ENCODE assay signal across 17 mouse cellular contexts in genomic region chr8:15311509-15311908, GRCm38 (mm10).
A peak's percentile ranks its signal among the peaks of the same experiment; 100 is the strongest.
DNase-seq lines count a peak whose midpoint lies in the region; ATAC-seq and TF ChIP-seq lines count a peak whose summit lies in the region.
"Had no signal": no experiment of that assay in that cellular context is flagged by ENCODE, and none has a peak within 500 bp of the region (broad histone marks: within the 10 kb centered on the region; RNA-seq: fewer than 3 reads in every experiment).

No protein-coding gene starts in this region.

- H3K4me2 ChIP-seq in forebrain, embryonic 14.5 days (ENCODE audit: low read length): no peak overlapping the region
- H3K4me2 ChIP-seq in forebrain, embryonic 12.5 days: no peak overlapping the region
- H3K4me2 ChIP-seq in hindbrain, embryonic 15.5 days: no peak overlapping the region
- H3K4me2 ChIP-seq in hindbrain, embryonic 12.5 days (replicated peaks): no peak overlapping the region
- H3K4me2 ChIP-seq in midbrain, postnatal 0 days (ENCODE audit: low read depth, low read length, poor library complexity, severe bottlenecking): no peak overlapping the region
- no peak overlapping the region for H3K4me2 ChIP-seq in midbrain, embryonic 14.5 days (ENCODE audit: low read length)
- H3K4me2 ChIP-seq: heart, embryonic 11.5 days; heart, embryonic 15.5 days had no signal

- ATAC-seq in forebrain, embryonic 14.5 days: peak; percentile 67
- no peak for ATAC-seq in forebrain, embryonic 12.5 days (ENCODE audit: low FRiP score)
- ATAC-seq in hindbrain, embryonic 15.5 days (ENCODE audit: low FRiP score, low read depth): peak; percentile 61; the same call in 1 of the 2 replicates
- no peak for ATAC-seq in hindbrain, embryonic 12.5 days (ENCODE audit: low FRiP score)
- ATAC-seq in midbrain, postnatal 0 days (ENCODE audit: low FRiP score): no peak
- no peak for ATAC-seq in midbrain, embryonic 14.5 days (ENCODE audit: low FRiP score, low TSS enrichment)

- peak; percentile 62 for DNase-seq in forebrain, embryonic 14.5 days (ENCODE audit: low spot score)
- peak; percentile 25 for DNase-seq in midbrain, postnatal 0 days (ENCODE audit: low spot score)
- DNase-seq in midbrain, embryonic 14.5 days: no peak
- DNase-seq: adrenal gland, adult 2 months; adrenal gland, postnatal 25 days; cerebellum, adult 8-10 months; gastrocnemius, postnatal 14 days; heart, adult 2 months; heart, postnatal 14 days; kidney, adult 11 months; kidney, adult 9 months had no signal

- WGBS in forebrain, embryonic 14.5 days: 45% methylated on average over 4 of the region's 4 CpGs
- 83% methylated on average over 4 of the region's 4 CpGs for WGBS in forebrain, embryonic 12.5 days
- WGBS in hindbrain, embryonic 15.5 days: 65% methylated on average over 4 of the region's 4 CpGs
- WGBS in hindbrain, embryonic 12.5 days: 84% methylated on average over 4 of the region's 4 CpGs
- WGBS in midbrain, postnatal 0 days: 57% methylated on average over 4 of the region's 4 CpGs
- WGBS in midbrain, embryonic 14.5 days: 82% methylated on average over 4 of the region's 4 CpGs

- H3K27ac ChIP-seq in forebrain, embryonic 14.5 days (ENCODE audit: low read depth, low read length): no peak overlapping the region
- H3K27ac ChIP-seq in forebrain, embryonic 12.5 days: no peak overlapping the region
- no peak overlapping the region for H3K27ac ChIP-seq in hindbrain, embryonic 15.5 days (replicated peaks)
- no peak overlapping the region for H3K27ac ChIP-seq in hindbrain, embryonic 12.5 days
- H3K27ac ChIP-seq in midbrain, postnatal 0 days (ENCODE audit: low read depth, low read length): no peak overlapping the region
- H3K27ac ChIP-seq in midbrain, embryonic 14.5 days (replicated peaks; ENCODE audit: low read depth, low read length): no peak overlapping the region
- H3K27ac ChIP-seq: embryonic facial prominence, embryonic 10.5 days; heart, adult 2 months; heart, embryonic 15.5 days had no signal

- H3K4me1 ChIP-seq in forebrain, embryonic 14.5 days (ENCODE audit: control insufficient read depth, insufficient read depth, low read length): no peaks in the 10 kb centered on the region
- no peaks in the 10 kb centered on the region for H3K4me1 ChIP-seq in forebrain, embryonic 12.5 days
- H3K4me1 ChIP-seq in hindbrain, embryonic 15.5 days (replicated peaks): no peaks in the 10 kb centered on the region
- H3K4me1 ChIP-seq in hindbrain, embryonic 12.5 days: no peaks in the 10 kb centered on the region
- H3K4me1 ChIP-seq in midbrain, postnatal 0 days (ENCODE audit: insufficient read depth, low read length): no peaks in the 10 kb centered on the region
- no peaks in the 10 kb centered on the region for H3K4me1 ChIP-seq in midbrain, embryonic 14.5 days (ENCODE audit: control insufficient read depth, insufficient read depth, low read length)
- H3K4me1 ChIP-seq: embryonic facial prominence, embryonic 10.5 days; heart, embryonic 15.5 days had no signal

- no peaks in the 10 kb centered on the region for H3K36me3 ChIP-seq in forebrain, embryonic 14.5 days (ENCODE audit: control insufficient read depth, insufficient read depth, low read length)
- no peaks in the 10 kb centered on the region for H3K36me3 ChIP-seq in forebrain, embryonic 12.5 days (replicated peaks)
- H3K36me3 ChIP-seq in hindbrain, embryonic 15.5 days: no peaks in the 10 kb centered on the region
- H3K36me3 ChIP-seq in hindbrain, embryonic 12.5 days: no peaks in the 10 kb centered on the region
- no peaks in the 10 kb centered on the region for H3K36me3 ChIP-seq in midbrain, postnatal 0 days (ENCODE audit: insufficient read depth, low read length)
- no peaks in the 10 kb centered on the region for H3K36me3 ChIP-seq in midbrain, embryonic 14.5 days (ENCODE audit: control insufficient read depth, insufficient read depth, low read length)
- H3K36me3 ChIP-seq: embryonic facial prominence, embryonic 10.5 days; heart, embryonic 15.5 days had no signal

- H3K9ac ChIP-seq in forebrain, embryonic 14.5 days (ENCODE audit: low read length): no peak overlapping the region
- H3K9ac ChIP-seq in forebrain, embryonic 12.5 days: no peak overlapping the region
- no peak overlapping the region for H3K9ac ChIP-seq in hindbrain, embryonic 15.5 days
- no peak overlapping the region for H3K9ac ChIP-seq in hindbrain, embryonic 12.5 days
- no peak overlapping the region for H3K9ac ChIP-seq in midbrain, postnatal 0 days (replicated peaks; ENCODE audit: low read length, poor library complexity, severe bottlenecking)
- no peak overlapping the region for H3K9ac ChIP-seq in midbrain, embryonic 14.5 days (replicated peaks; ENCODE audit: low read length)
- H3K9ac ChIP-seq: heart, embryonic 15.5 days had no signal

- TF ChIP-seq CTCF in midbrain, postnatal 0 days (IDR thresholded peaks at IDR 0.05): no peak

- no peak overlapping the region for H3K4me3 ChIP-seq in forebrain, embryonic 14.5 days (ENCODE audit: low read depth, low read length)
- H3K4me3 ChIP-seq in forebrain, embryonic 12.5 days (replicated peaks): no peak overlapping the region
- H3K4me3 ChIP-seq in hindbrain, embryonic 15.5 days: no peak overlapping the region
- no peak overlapping the region for H3K4me3 ChIP-seq in hindbrain, embryonic 12.5 days
- H3K4me3 ChIP-seq in midbrain, postnatal 0 days (ENCODE audit: low read depth, low read length): no peak overlapping the region
- H3K4me3 ChIP-seq in midbrain, embryonic 14.5 days (replicated peaks; ENCODE audit: low read depth, low read length): no peak overlapping the region
- H3K4me3 ChIP-seq: embryonic facial prominence, embryonic 10.5 days; heart, adult 2 months; heart, embryonic 15.5 days had no signal

- no peaks in the 10 kb centered on the region for H3K9me3 ChIP-seq in forebrain, embryonic 14.5 days (replicated peaks; ENCODE audit: control insufficient read depth, low read length)
- H3K9me3 ChIP-seq in forebrain, embryonic 12.5 days: no peaks in the 10 kb centered on the region
- no peaks in the 10 kb centered on the region for H3K9me3 ChIP-seq in hindbrain, embryonic 15.5 days
- no peaks in the 10 kb centered on the region for H3K9me3 ChIP-seq in hindbrain, embryonic 12.5 days (replicated peaks)
- no peaks in the 10 kb centered on the region for H3K9me3 ChIP-seq in midbrain, postnatal 0 days (ENCODE audit: low read length)
- 0 out of 2 replicates have a peak, but pooled peaks cover 3% of the 10 kb centered on the region for H3K9me3 ChIP-seq in midbrain, embryonic 14.5 days (ENCODE audit: control insufficient read depth, low read length)
- H3K9me3 ChIP-seq: embryonic facial prominence, embryonic 10.5 days; heart, embryonic 15.5 days had no signal

- H3K27me3 ChIP-seq in forebrain, embryonic 14.5 days (replicated peaks; ENCODE audit: control insufficient read depth, insufficient read depth, low read length): no peaks in the 10 kb centered on the region
- H3K27me3 ChIP-seq in forebrain, embryonic 12.5 days: no peaks in the 10 kb centered on the region
- no peaks in the 10 kb centered on the region for H3K27me3 ChIP-seq in hindbrain, embryonic 15.5 days
- no peaks in the 10 kb centered on the region for H3K27me3 ChIP-seq in hindbrain, embryonic 12.5 days
- no peaks in the 10 kb centered on the region for H3K27me3 ChIP-seq in midbrain, postnatal 0 days (ENCODE audit: insufficient read depth, low read length)
- H3K27me3 ChIP-seq in midbrain, embryonic 14.5 days (ENCODE audit: control insufficient read depth, insufficient read depth, low read length): no peaks in the 10 kb centered on the region
- H3K27me3 ChIP-seq: heart, embryonic 15.5 days had no signal

Comparison
In these comparisons a context has a peak if more than half of its experiments do, and no peak if none do; other contexts are left out.
1. ATAC-seq: peak in forebrain, embryonic 14.5 days (single experiment) and hindbrain, embryonic 15.5 days (single experiment); none in forebrain, embryonic 12.5 days (single experiment), hindbrain, embryonic 12.5 days (single experiment), midbrain, postnatal 0 days (single experiment) and midbrain, embryonic 14.5 days (single experiment).